Comparison of ENCODE assay signal across 15 mouse cellular contexts in the genomic region with DNA sequence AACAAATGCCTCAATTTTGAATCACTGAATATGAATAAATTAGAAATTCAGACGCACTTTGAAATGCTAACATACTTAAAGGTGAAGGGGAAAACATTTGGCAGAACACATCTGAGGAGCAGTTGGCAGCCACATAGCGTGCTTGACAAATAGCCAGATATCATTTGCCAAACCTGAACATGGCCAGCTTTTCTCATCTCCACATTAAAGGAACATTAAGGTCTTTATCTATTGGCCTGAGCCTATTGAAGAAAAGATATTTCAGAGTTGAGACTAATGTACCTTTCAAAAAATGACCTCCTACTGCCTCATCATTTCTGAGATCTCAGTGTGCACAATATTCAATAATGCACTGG.
DNase-seq lines count a peak whose midpoint lies in the region; ATAC-seq and TF ChIP-seq lines count a peak whose summit lies in the region.
"Had no signal": no experiment of that assay in that cellular context is flagged by ENCODE, and none has a peak within 500 bp of the region (broad histone marks: within the 10 kb centered on the region; RNA-seq: fewer than 3 reads in every experiment).

No protein-coding gene starts in this region.

- TF ChIP-seq CTCF in liver, adult 2 months (IDR thresholded peaks at IDR 0.05; ENCODE audit: low read depth, low read length) = no peak
- no peak for TF ChIP-seq CTCF in gastrocnemius, adult 2 months (IDR thresholded peaks at IDR 0.05)

- ATAC-seq in intestine, embryonic 15.5 days = no peak

- H3K4me3 ChIP-seq in liver, adult 2 months (ENCODE audit: insufficient read depth, low read depth, low read length) = no peak overlapping the region
- no peak overlapping the region for H3K4me3 ChIP-seq in intestine, embryonic 15.5 days (replicated peaks)
- no peak overlapping the region for H3K4me3 ChIP-seq in gastrocnemius, adult 2 months
- H3K4me3 ChIP-seq: embryonic facial prominence, embryonic 10.5 days; liver, embryonic 13.5 days; neural tube, embryonic 13.5 days had no signal

- H3K9ac ChIP-seq in liver, adult 2 months (ENCODE audit: low read depth, low read length) = no peak overlapping the region
- H3K9ac ChIP-seq in intestine, embryonic 15.5 days = no peak overlapping the region
- H3K9ac ChIP-seq: liver, embryonic 13.5 days; neural tube, embryonic 13.5 days had no signal

- H3K79me2 ChIP-seq in liver, adult 2 months (ENCODE audit: control insufficient read depth, insufficient read depth, low read length) = no peaks in the 10 kb centered on the region

- TF ChIP-seq POLR2A in liver, adult 2 months (IDR thresholded peaks at IDR 0.05; ENCODE audit: extremely low read depth, insufficient read depth, low read length) = no peak

- no peak overlapping the region for H3K27ac ChIP-seq in liver, adult 2 months (replicated peaks; ENCODE audit: insufficient read depth, low read depth, low read length)
- H3K27ac ChIP-seq in intestine, embryonic 15.5 days = 0 out of 2 replicates have a peak overlapping the region, but pooled peaks have one; percentile 14
- H3K27ac ChIP-seq in gastrocnemius, adult 2 months = no peak overlapping the region
- H3K27ac ChIP-seq: embryonic facial prominence, embryonic 10.5 days; kidney, postnatal 0 days; liver, embryonic 13.5 days; neural tube, embryonic 13.5 days had no signal

- 22% methylated on average over 2 of the region's 2 CpGs for WGBS in liver, adult 2 months
- WGBS in intestine, embryonic 15.5 days = 72% methylated on average over 2 of the region's 2 CpGs

- intact Hi-C loops in gastrocnemius, adult 2 months (cut with DNase I) = no loop called here

- no peak overlapping the region for H3K4me2 ChIP-seq in intestine, embryonic 15.5 days (replicated peaks)
- H3K4me2 ChIP-seq: liver, embryonic 13.5 days; neural tube, embryonic 13.5 days had no signal

- DNase-seq in adrenal gland, postnatal 10 days = peak; percentile 35
- DNase-seq in adrenal gland, postnatal 25 days = no peak
- DNase-seq in liver, adult 2 months (ENCODE audit: extremely low read depth, low read depth, low spot score) = peak; percentile 80
- DNase-seq in liver = no peak
- no peak for DNase-seq in gastrocnemius, adult 2 months
- DNase-seq in left cerebral cortex, adult 18-20 months (ENCODE audit: low spot score in 2 of 2) = no peak
- DNase-seq in gastrocnemius, adult 18-20 months (ENCODE audit: low spot score) = no peak
- DNase-seq: adrenal gland, postnatal 36 days; liver, embryonic 13.5 days; lung, postnatal 10 days; thymus, postnatal 14 days had no signal

- no peaks in the 10 kb centered on the region for H3K27me3 ChIP-seq in liver, adult 2 months (ENCODE audit: control insufficient read depth, insufficient read depth, low read length)
- H3K27me3 ChIP-seq in intestine, embryonic 15.5 days (replicated peaks) = no peaks in the 10 kb centered on the region
- H3K27me3 ChIP-seq: liver, embryonic 13.5 days; neural tube, embryonic 13.5 days had no signal

- no peaks in the 10 kb centered on the region for H3K36me3 ChIP-seq in liver, adult 2 months (ENCODE audit: control insufficient read depth, insufficient read depth, low read length)
- no peaks in the 10 kb centered on the region for H3K36me3 ChIP-seq in intestine, embryonic 15.5 days
- H3K36me3 ChIP-seq: embryonic facial prominence, embryonic 10.5 days; liver, embryonic 13.5 days; neural tube, embryonic 13.5 days had no signal

- H3K9me3 ChIP-seq in intestine, embryonic 15.5 days = no peaks in the 10 kb centered on the region
- H3K9me3 ChIP-seq: embryonic facial prominence, embryonic 10.5 days; liver, embryonic 13.5 days; neural tube, embryonic 13.5 days had no signal

- H3K4me1 ChIP-seq in liver, adult 2 months (ENCODE audit: control insufficient read depth, insufficient read depth, low read length) = peaks cover 5% of the 10 kb centered on the region; the same call in 1 of the 2 replicates
- no peaks in the 10 kb centered on the region for H3K4me1 ChIP-seq in intestine, embryonic 15.5 days (replicated peaks)
- H3K4me1 ChIP-seq: liver, embryonic 13.5 days had no signal

Comparison
In these comparisons a context has a peak if more than half of its experiments do, and no peak if none do; other contexts are left out.
1. DNase-seq: peak in adrenal gland, postnatal 10 days (single experiment) and liver, adult 2 months (single experiment); none in adrenal gland, postnatal 25 days (single experiment), liver (single experiment), gastrocnemius, adult 2 months (single experiment), left cerebral cortex, adult 18-20 months (0 of 2) and gastrocnemius, adult 18-20 months (single experiment).